Mouse (Mus musculus): ENCODE measurements around the gene Tmeff1. TPM values are rescaled to one million over a fixed set of nuclear protein-coding genes. Genes with fewer than 3 reads are reported as not detected.

The Tmeff1 gene
- polyA plus RNA-seq (2012; ENCODE audit: insufficient read depth, low replicate concordance) = not detected in 2 replicates

DNA sequence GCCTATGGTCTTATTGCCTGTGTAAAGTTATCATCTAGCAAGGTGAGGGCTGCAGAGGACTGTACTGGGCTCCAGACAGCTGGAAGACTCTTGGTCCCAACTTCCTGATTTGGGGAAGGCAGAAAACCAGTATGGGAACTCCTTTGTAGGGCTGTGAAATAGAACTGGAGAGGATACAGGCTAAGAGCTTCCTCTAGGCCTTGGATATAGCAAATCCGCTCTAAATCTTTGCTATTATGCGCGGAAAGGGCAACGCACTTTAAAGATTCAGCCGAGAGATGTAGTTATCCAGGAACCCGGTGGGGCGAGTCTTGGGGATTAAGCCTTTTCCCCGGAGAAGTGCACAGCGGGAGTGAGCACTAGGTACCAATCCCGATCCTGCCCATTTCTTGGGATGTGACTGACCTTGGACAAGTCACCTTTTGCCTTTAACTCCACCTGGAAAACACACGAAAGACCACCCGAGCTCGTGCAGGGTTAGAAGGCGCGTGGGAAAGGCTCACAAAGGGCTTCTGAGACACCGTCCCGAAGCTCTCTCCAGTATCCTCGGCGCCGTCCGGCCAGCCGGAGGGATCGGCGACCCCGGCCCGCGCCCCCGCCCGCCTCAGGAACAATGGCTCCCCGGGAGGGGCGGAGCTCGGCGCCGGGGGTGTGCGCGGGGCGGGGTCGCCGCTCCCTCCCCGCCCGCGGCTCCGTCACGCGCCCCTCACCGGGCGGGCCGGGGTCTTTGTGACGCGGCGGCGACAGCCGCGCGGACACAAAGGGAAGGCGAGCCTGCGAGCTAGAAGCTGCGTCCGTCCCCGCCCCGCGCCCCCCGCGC, at the start of gene Tmeff1:
Tmeff1 (plus strand) TSS at position 754 of the 820 bp plus-strand sequence.
- peaks cover 45% of the 10 kb centered on the region for H3K27me3 ChIP-seq (replicated peaks)
- no peaks in the 10 kb centered on the region for H3K36me3 ChIP-seq (replicated peaks; ENCODE audit: low read length)
- H3K4me1 ChIP-seq = peaks cover 5% of the 10 kb centered on the region
- peak within 1 kb of the TSS; percentile 86 for H3K4me3 ChIP-seq (replicated peaks)
- TF ChIP-seq GATA1 (IDR thresholded peaks at IDR 0.05; ENCODE audit: borderline replicate concordance, low read length) (no peak), FLI1 (IDR thresholded peaks at IDR 0.05; ENCODE audit: low read length) (no peak)
- peaks cover 13% of the 10 kb centered on the region for H3K9me3 ChIP-seq

GRCm38 (mm10) chr4:48536275-48536674, 48.7 kb upstream of the Tmeff1 start:
- Histone ChIP-seq H3K4me3 (replicated peaks) (no peak overlapping the region), H3K36me3 (replicated peaks; ENCODE audit: low read length) (no peaks in the 10 kb centered on the region), H3K9me3 (no peaks in the 10 kb centered on the region), H3K27me3 (replicated peaks) (peaks cover 39% of the 10 kb centered on the region), H3K4me1 (peaks cover 10% of the 10 kb centered on the region)
- TF ChIP-seq FLI1 (IDR thresholded peaks at IDR 0.05; ENCODE audit: low read length) = no peak
- no peak for TF ChIP-seq GATA1 (IDR thresholded peaks at IDR 0.05; ENCODE audit: borderline replicate concordance, low read length)

GRCm38 (mm10) chr4:48537024-48537423, 48.0 kb upstream of the Tmeff1 start:
- TF ChIP-seq GATA1 (IDR thresholded peaks at IDR 0.05; ENCODE audit: borderline replicate concordance, low read length) = no peak
- no peak for TF ChIP-seq FLI1 (IDR thresholded peaks at IDR 0.05; ENCODE audit: low read length)
- Histone ChIP-seq H3K27me3 (replicated peaks) (peaks cover 46% of the 10 kb centered on the region), H3K36me3 (replicated peaks; ENCODE audit: low read length) (no peaks in the 10 kb centered on the region), H3K9me3 (no peaks in the 10 kb centered on the region), H3K4me1 (peaks cover 16% of the 10 kb centered on the region), H3K4me3 (replicated peaks) (no peak overlapping the region)

DNA sequence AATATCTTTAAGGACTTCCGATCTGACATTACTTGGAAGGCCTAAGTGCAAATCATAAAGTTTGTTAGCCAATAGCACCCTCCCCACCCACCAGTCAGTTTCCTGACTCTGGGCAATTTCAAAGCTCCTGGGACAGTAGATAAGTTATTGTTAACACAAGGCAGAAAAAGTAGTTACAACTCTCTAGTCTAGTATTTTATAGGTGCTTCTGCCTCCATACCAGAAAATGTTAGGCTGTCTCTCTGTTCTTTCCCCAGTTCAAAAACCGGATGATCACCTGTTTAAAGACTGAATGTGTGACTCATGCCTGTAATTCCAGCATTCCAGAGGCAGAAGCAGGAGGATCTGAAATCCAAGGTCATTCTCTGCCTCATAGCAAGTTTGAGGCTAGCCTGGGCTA, 46.4 kb upstream of the Tmeff1 start:
- Histone ChIP-seq H3K27me3 (replicated peaks) (peaks cover 61% of the 10 kb centered on the region), H3K4me1 (peaks cover 20% of the 10 kb centered on the region), H3K9me3 (no peaks in the 10 kb centered on the region), H3K36me3 (replicated peaks; ENCODE audit: low read length) (no peaks in the 10 kb centered on the region), H3K4me3 (replicated peaks) (no peak overlapping the region)
- TF ChIP-seq GATA1 (IDR thresholded peaks at IDR 0.05; ENCODE audit: borderline replicate concordance, low read length) (no peak), FLI1 (IDR thresholded peaks at IDR 0.05; ENCODE audit: low read length) (no peak)

DNA sequence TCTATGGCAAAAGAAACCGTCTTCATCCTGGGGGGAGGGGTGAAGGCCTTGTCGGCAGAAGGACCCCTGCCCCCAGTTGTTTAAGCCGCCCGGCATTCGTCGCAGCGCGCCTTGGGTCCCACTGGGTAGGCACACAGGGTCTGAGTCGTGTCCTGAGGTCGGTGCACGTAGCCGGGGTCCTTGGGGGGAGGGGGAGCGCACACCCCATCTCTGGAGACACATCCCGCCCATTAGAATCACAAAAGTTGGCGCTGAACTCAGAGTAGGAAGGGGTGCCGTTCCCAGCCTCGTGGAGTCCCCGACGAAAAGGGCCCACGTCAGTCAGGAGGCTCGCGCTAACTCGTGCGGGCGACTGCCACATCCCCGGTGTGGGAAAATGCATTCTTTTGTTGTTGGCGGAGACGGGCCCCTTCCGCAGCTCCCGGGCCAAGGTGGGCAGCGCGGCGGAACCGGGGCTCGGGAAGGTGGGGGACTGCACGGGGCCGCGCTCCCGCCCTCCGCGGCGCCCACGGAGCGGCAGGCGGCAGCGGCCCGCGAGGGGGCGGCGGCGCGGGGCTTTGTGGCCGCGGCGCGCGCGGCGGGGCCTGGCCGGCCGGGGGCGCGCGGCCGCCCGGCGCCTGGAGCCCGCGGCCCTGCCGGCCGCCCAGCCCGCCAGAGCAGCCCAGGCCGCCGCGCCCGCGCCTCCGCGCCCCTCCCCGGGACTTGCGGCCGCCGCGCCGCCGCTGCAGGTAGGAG, 45.0 kb upstream of the Tmeff1 start, which contains the start of gene Msantd3:
Msantd3 (plus strand) TSS at position 95 of the 735 bp plus-strand sequence.
- Histone ChIP-seq H3K9me3 (no peaks in the 10 kb centered on the region), H3K27me3 (replicated peaks) (peaks cover 71% of the 10 kb centered on the region), H3K4me3 (replicated peaks) (peak within 1 kb of the TSS; percentile 88), H3K4me1 (peaks cover 20% of the 10 kb centered on the region), H3K36me3 (replicated peaks; ENCODE audit: low read length) (no peaks in the 10 kb centered on the region)
- TF ChIP-seq GATA1 (IDR thresholded peaks at IDR 0.05; ENCODE audit: borderline replicate concordance, low read length) (no peak), FLI1 (IDR thresholded peaks at IDR 0.05; ENCODE audit: low read length) (no peak)

DNA sequence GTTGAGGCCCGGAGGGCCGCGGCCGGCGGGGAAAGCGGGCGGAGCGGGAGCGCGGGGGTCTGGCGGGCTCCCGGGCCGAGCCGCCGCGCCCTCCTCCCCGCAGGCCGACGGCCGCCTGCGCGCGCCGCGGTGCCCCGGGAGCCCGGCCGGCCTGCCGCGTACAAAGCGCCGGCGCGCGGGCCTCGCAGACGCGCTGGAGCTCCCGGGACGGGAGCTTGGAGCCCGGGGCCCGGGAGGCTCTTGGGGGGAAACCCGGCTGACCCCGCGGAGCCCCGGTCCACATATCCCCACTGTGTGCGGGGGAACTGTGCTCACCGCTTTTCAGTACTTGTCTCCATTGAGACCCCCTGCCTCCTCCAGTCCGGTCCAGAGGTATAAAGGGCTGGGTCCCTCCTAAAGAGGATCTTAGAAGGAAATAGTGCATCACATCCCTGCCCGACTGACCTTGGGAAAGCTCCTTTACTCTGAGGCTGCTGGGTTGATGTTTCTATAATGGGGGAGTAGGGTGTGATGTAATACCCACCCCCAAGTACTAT, 44.3 kb upstream of the Tmeff1 start:
- H3K4me1 ChIP-seq = peaks cover 20% of the 10 kb centered on the region
- H3K9me3 ChIP-seq = no peaks in the 10 kb centered on the region
- peak overlapping the region; percentile 88 for H3K4me3 ChIP-seq (replicated peaks)
- peaks cover 75% of the 10 kb centered on the region for H3K27me3 ChIP-seq (replicated peaks)
- H3K36me3 ChIP-seq (replicated peaks; ENCODE audit: low read length) = no peaks in the 10 kb centered on the region
- no peak for TF ChIP-seq FLI1 (IDR thresholded peaks at IDR 0.05; ENCODE audit: low read length)

- TF ChIP-seq FLI1 (IDR thresholded peaks at IDR 0.05; ENCODE audit: low read length) = no peak
- no peak for TF ChIP-seq GATA1 (IDR thresholded peaks at IDR 0.05; ENCODE audit: borderline replicate concordance, low read length)
- peaks cover 75% of the 10 kb centered on the region for H3K27me3 ChIP-seq (replicated peaks)
- no peak overlapping the region for H3K4me3 ChIP-seq (replicated peaks)
Observed at GRCm38 (mm10) chr4:48541526-48542250, 43.3 kb upstream of the Tmeff1 start.

DNA sequence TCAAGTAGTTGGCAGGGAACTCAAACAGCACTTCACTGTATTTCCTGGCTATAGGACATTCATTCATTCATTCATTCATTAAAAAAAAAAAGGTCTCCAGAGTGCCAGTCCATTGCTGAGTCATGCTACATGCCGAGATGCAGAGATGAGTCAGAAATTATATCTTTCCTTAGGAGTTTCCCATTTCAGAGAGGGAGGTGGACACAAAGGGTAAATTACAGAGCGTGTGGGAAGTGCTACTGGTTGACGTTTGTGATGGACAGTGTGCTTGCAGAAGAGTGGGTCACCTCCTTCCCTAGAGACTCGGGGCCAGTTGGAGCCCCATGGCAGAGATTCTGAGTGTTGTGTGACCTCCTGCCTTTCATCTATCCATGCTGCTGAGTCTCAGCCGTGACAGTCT, 42.6 kb upstream of the Tmeff1 start:
- no peaks in the 10 kb centered on the region for H3K36me3 ChIP-seq (replicated peaks; ENCODE audit: low read length)
- H3K9me3 ChIP-seq = no peaks in the 10 kb centered on the region
- TF ChIP-seq FLI1 (IDR thresholded peaks at IDR 0.05; ENCODE audit: low read length) (no peak), GATA1 (IDR thresholded peaks at IDR 0.05; ENCODE audit: borderline replicate concordance, low read length) (no peak)
- H3K27me3 ChIP-seq (replicated peaks) = peaks cover 73% of the 10 kb centered on the region
- H3K4me3 ChIP-seq (replicated peaks) = no peak overlapping the region
- H3K4me1 ChIP-seq = peaks cover 20% of the 10 kb centered on the region

More at GRCm38 (mm10) chr4:48541526-48542250, 43.3 kb upstream of the Tmeff1 start:
- no peaks in the 10 kb centered on the region for H3K9me3 ChIP-seq
- no peaks in the 10 kb centered on the region for H3K36me3 ChIP-seq (replicated peaks; ENCODE audit: low read length)
- peaks cover 20% of the 10 kb centered on the region for H3K4me1 ChIP-seq
